Mouse (Mus musculus): ENCODE measurements around the gene Siglec1.

Gene Siglec1

DNA sequence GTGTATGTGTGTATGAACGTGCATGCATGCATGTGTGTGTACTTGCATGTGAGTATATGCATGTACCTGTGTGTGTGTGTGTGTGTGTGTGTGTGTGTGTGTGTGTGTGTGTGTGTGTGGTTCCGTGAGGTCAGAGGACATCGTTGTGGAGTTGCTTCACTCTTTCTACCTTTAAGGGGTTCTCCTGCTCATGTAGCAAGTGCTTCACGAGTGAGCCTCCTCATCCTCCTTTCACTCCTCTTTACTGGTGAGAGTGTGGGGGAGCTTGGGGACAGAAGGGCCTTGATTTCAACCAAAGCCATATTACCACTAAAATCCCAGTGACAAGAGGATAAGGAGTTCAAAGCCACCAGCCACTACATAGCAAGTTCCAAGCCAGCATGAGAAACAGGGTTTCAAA is 10.5 kb upstream of the Siglec1 start:
- no peak for DNase-seq (ENCODE audit: low spot score in 2 of 2)

DNA sequence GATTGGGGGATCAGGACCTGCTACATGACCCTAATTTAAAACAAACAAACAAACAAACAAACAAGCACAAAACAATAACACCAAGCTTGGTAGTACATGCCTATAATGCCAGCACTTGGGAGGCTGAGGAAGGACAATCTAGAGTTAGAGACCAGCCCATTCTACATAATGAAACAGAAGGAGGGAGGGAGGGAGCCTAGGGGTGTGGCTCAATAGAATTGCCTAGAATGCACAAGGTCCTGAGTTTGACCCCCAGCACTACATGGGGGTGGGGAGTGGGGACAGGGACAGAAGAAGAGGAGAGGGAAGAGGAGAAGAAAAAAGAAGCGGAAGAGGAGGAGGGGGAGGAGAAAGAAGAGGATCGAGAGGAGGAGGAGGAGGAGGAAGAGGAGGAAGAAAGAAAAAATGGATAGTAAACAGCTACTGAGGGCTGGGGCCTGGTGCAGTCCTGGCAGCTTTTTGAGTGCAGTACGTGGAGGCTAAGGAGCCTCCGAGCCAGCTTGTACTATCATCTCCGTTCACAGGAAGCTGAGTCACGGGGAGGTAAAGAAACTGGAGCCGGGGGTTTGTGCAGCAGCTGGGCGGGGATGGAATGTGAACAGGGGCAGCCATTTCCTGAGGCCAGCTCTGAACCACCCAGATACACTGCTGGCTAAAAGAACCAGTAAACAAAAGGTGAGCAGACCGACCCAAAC is 9.7 kb upstream of the Siglec1 start:
- DNase-seq (ENCODE audit: low spot score in 2 of 2) = peak; percentile 29 to 34

DNA sequence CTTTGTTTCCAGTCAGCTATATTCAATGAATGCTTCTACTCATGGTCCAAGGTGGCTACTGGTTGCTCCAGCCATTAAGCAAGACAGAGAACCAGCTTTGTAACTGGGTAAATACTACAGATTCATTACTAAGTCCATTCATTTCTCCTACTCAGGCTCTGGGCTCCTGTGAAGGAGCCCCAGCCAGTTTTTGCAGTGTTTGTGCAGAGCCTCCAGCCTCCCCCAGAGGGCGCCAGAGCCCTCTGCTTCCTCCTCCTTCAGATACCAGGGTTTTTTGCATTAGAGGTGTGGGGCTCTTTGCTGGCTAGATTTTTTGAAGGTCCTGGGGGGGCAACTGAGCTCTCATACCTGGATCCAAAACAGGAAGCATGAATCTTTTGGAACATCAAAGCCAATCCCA is 8.3 kb upstream of the Siglec1 start:
- peak; percentile 84 to 87 for DNase-seq (ENCODE audit: low spot score in 2 of 2)

DNA sequence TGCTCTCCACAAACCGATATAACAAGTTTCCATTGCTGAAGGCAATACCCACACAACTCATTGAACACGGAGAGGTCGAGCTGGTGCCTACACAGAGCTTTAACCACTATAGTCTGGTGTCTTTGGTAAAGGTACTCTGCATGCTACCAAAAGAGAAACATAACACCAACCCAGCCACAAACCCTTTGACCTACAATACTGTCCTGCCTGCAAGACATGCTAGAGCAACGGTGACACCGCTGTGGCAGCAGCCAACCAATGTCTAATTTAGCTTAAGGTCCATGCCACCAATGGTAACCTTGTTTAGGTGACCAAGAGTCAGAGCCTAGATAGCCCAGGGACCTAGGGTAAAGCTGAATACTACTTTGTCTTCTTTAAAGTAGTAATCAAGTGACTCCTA is 7.0 kb upstream of the Siglec1 start:
- DNase-seq (ENCODE audit: low spot score in 2 of 2) = no peak

DNA sequence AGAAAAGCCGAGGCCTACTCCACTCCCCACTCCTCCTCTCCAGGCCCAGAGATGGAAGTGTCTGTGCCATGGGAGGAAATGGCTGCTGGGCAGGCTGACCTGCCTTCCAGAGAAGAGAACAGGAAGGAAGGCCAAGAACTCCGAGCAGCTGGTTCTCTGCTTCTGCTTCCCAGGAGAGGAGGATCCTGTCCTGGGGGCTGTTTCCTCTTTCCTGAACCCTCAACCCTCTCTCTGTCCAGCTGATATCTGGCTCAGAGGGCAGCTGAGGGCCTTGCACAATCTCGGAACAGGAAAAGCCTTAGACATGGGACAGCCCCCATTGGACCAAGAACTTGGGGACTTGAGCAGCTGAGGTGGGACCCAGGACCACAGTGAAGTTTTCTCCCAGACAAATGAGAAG is 4.3 kb upstream of the Siglec1 start:
- DNase-seq (ENCODE audit: low spot score in 2 of 2) = no peak

DNA sequence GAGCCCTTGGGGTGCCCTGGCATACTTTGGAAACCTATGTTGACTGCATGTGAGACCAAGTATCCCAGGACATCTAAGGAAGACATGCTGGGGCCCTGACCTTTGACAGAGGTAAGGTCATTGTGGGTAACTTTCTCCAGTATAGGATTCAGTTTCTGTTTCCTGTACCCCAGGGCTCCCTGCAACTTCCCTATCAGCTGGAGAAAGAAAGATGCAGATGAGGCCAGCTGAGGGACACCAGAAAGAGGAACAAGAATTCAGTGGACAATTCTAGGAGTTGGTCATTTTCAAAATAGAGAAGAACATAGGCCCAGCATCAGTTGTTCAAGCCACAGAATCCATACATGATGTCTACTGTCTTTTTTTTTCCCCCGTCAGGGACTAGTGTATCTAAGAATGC is 3.1 kb upstream of the Siglec1 start:
- no peak for DNase-seq (ENCODE audit: low spot score in 2 of 2)

DNA sequence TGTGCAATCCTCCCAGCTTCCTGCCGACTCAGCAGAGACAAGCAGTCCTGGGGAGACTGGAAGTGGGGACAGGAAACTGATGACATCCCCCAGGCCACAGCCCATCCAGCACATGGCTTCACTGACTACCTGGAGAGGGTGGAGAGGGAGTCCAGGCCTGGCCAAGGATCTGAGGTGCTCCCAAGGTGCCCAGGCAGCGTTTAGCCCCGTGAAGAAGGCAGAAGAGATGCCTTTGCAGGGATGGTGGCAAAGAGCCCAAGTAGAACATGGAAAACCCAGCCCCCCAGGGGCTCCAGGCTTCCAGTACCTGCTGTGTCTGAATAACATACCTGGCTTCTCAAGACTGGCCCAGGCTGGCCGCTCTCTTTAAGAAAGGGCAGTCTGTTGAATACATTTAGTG is 2.0 kb upstream of the Siglec1 start:
- DNase-seq (ENCODE audit: low spot score in 2 of 2) = no peak

DNA sequence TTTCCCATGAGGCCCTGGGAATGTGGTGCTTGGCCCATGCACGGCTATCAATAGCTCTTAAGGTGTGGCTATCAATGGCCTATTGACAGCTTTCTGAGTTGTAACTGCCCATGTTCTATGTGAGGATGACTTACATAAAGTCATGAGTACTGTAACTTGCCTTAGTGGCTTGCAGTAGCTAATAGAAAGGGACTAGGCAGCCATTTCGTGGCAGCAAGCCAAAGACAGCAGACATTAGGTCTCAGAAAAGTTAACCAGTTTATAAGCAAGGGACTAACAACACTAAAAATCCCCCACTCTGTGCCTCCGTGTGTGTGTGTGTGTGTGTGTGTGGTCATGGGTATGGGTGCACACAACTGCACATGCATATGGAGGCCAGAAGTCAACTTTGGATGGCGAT is 2.4 kb downstream of the Siglec1 start:
- DNase-seq (ENCODE audit: low spot score in 2 of 2) = no peak

DNA sequence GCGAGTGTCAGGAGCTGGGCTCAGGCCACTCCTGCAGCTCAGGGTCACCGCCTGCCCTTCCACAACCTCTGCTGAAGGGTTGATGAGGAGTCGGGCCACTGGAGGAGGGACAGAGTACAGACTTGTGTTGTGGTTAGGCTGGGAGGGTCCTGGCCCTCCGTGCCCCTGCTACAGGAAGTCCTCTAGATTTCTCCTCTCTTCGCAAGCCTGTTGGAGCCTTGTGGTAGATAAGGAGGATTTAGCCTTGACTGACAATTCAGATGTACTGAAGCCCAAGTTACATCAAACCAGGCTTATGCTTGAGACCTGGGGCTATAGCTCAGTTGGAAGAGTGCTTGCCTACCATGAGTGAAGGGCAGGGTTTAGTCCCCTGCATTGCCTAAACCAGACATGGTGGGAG is 6.1 kb downstream of the Siglec1 start:
- no peak for DNase-seq (ENCODE audit: low spot score in 2 of 2)

DNA sequence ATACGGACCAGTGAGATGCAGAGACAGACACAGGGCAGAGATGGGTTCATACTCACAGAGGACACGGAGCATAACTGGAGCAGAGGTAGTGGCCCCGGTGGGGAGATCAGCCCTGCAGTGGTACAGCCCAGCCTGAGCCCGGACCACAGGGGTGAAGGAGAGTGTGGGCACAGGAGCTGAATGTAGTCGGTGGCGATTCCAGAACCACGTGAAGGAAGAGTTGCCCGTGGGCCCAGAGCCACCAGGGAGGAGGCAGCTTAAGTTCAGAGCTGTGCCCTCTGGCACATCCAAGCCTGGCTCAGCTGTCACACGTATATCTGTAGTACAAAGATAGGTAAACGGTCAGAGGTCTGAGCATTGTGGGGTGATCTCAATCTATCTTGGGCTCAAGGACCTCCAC is 14.0 kb downstream of the Siglec1 start:
- DNase-seq (ENCODE audit: low spot score in 2 of 2) = no peak

DNA sequence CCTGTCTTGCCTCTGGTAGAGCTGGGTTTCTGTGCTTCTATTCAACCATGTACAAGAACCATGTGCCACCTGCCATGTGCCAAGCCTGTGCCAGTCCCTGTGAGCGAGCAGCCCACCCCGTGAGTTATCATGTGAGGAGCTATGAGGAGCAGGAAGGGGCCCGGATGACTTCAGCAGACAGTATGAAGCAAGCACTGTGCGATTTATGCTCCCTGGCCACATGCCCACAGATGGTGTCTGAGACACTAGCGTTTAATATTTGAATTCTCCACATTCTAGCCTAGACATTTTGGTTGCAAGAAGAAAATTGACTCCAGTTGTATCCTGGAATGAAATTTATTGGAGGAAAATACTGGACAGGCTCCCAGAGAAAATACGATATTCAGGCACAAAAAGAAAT is 19.1 kb downstream of the Siglec1 start:
- no peak for DNase-seq (ENCODE audit: low spot score in 2 of 2)

DNA sequence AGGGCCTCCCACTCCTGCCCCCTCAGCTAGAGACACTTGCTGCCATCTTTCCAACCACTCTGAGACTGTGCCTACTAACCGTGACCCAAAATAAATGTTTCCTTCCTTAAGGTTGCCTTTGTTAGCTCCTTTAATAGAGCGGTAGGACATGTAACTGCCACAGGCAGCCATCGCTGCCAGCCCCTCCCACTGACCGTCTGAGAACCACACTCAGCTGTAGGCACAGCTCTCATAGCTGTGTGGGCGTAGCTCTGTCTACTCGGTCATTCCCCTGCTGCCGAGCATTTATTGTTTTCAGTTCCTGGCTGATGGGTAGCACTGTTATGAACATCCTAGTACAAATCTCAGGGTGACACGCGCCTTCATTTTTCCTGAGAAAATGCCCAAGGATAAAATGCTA is 20.2 kb downstream of the Siglec1 start:
- DNase-seq (ENCODE audit: low spot score in 2 of 2) = peak in 1 of 2 experiments; percentile 31

DNA sequence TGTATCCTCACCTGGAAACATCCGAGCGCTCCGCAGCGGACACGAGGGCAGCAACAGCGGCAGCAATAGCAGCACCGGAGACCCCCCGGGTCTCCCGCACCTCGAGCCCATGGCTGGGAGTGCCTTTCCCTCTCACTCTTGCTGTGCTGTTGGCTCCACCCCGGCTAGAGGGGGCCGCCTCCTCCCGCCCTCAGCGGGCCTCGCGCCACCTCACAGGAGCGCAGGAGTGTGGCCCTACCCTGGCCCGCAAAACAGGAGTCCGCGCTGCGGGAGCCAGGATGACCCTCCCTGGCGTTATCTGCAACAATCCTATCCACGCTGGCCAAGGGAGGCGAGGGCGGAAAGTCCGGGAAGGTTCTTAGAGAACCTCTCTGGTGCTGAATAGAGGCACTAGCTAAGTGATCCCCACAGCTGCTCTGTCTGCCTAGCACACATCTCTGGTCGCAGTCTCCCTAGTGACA is 23.1 kb downstream of the Siglec1 start, which contains the start of gene Adam33:
Gene Adam33, minus strand, starts transcription at position 411 of the 461 bp plus-strand sequence.
- no peak for DNase-seq (ENCODE audit: low spot score in 2 of 2)

DNA sequence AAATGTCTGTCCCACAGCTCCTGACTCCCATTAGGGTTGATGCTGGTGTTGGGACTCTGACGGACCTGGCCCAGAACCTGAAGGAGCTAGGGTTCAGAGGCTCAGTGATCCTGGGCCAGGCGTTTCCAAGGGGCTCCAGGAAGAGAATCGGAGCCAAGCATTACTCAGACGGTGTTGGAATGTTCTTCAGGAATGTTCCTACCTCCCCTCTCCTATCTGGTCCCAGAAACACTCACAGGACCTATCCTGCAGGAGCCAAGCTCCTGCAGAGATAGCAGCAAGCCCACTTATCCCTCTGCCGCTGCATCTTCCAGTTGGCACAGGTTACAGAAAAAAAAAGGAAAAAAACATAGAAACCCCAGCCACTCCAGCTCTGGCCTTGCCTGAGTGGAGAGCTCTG is 25.0 kb downstream of the Siglec1 start:
- no peak for DNase-seq (ENCODE audit: low spot score in 2 of 2)

DNA sequence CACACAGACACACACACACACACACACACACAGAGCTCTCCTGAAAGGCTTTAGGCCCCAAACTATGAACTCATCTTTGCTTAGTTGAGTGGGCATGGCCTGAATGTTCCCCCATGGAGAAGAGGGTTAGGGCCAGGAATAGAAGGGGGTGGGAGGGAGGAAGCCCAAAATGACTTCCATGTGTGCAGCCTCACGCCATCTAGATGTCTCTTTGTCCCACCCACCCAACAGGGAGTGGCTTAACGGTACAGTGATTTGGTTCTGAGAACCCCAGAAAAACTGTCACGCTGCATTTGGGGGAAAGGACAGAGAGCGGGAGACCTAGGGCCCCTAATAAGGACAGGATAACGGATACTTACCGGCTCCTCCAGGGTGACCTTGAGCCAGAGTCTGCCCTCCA is 25.8 kb downstream of the Siglec1 start:
- no peak for DNase-seq (ENCODE audit: low spot score in 2 of 2)

DNA sequence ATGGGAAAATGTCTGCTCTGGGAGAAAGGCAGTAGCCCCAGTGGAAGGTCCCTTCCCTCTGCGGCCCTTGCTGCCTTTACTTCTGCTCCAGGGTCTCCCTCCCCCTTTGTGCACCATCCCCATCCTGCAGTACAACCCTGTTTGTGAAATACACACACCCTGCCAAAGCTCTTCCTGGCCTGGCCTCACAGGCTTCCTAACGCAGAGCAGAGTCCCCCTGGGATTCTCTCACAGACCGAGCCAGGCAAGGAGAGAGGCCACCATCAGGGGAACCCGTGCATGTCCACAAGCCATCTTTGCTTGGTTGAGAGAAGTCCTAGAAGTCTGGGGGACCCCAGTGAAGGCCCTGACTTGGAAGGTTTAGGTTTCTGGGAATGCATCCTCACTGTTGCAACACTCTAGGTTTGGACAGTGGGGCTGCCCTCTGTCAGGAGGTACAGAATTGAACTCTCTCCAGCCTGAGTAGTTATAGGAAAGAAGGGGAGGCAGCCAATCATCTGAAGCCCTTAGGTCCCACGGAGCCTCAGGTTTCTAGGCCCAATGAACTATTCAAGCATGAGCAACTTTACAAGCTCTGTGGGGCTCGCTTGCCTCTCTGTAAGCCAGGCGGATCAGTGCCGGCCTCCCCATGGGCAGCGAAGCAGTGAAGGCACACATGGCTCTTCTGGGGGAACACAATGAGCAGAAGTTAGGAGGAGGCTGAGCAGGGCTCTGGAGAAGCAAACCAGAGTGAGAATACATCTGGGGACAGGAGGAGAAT is 26.6 kb downstream of the Siglec1 start:
- no peak for DNase-seq (ENCODE audit: low spot score in 2 of 2)

DNA sequence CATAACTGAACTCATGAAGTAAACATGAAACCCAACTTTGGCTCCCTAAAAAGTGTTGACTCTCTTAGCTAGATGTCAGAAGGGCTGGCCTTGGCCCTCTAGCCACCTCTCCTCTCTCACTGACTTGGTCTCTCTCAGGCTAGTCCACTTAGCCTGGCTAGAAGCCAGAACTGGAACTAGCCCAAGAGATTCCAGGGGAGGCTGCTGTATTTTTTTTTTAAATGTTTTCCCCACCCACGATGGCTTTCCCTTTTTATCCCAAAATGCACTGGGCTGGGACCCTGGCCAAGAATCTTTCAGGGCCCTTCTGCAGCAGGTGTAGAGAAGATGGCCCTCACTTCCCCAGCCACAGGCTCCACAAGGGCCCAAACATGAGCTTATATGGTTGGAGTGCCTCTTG is 27.2 kb downstream of the Siglec1 start:
- DNase-seq (ENCODE audit: low spot score in 2 of 2) = peak; percentile 32 to 46

DNA sequence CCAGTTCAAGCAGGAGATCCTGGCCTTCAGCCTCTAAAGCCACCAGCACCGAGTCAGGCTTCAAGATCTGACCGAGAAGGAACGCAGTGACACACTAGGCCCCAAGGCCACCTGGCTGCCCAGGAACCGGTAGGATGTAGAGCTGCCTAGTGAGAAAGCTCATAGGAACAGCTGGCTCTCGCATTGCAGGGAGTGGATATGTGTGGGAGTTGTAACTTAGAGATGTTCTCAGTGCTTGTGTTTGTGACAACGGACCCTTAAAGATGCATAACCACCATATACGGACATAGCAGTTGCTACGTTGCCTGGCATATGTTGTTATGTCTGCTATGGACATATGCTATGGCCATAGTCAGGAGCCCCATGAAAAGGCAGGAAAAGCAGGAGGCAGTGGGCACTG is 27.9 kb downstream of the Siglec1 start:
- peak in 1 of 2 experiments; percentile 25 for DNase-seq (ENCODE audit: low spot score in 2 of 2)

DNA sequence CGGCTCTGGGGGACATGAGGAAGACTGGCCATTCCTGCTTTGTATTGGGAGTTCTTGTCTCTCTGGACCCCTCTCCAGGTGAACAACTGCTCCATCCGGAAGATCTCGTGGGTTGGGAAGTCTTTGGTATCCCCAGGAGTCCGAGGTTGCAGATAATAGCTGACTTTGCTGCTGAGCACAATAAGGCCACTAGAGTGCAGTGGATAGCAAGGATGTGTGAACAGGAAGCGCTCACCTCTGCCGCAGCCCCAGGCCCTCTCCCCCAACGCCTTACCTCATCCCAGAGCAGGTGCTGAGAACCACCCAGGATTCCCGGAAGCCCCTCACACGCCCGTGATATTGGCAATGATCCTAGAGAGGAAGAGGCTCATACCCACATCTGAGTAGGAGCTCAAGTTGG is 30.4 kb downstream of the Siglec1 start:
- DNase-seq (ENCODE audit: low spot score in 2 of 2) = peak in 1 of 2 experiments; percentile 35

DNA sequence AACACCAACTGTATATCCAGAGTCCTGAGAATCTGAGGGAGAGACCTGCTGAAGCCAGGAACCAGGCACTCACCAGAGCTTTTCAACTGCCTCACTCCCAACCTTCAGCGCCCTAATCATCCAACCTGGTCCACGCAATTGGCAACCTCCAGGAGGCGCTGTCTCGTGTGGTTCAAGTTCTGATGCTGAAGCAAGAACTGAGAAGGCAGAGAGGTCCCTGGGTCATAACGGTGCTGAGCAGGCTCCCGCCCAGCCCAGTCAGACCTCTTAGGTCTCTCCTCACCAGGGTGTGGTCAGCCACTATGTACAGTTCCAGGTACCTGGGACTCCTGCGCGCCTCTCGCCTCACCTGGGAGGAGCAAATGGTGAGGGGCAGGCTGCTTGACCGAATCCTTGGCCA is 30.9 kb downstream of the Siglec1 start:
- no peak for DNase-seq (ENCODE audit: low spot score in 2 of 2)

DNA sequence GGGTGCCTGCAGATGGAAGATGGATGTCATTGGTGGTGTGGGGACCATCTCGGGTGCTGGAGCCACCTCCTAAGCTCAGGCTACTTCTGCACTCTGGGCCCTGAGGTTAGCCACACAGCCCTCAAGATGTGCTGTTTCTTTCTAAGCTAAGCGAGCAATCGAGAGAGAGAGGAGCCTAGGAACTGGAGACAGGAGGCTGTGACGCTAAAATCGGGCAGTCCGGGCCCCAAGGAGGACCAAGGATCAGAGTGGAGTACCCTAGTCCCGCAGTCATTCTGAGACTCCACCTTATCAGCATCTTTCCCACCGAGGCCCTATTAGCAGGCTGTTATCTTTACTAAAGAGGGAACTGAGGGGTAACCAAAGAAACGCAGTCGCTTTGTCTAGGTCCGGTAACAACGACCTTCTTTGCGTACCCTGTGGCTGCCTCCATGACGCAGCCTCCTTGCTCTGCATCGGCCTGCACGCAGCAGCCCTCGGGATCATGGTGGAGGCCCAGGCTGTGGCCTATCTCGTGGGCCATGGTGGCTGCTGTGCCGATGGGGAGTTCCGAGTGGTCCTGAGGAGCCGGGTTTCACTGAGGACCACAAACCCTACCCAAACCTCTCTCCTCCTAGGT is 31.8 kb downstream of the Siglec1 start:
- no peak for DNase-seq (ENCODE audit: low spot score in 2 of 2)

DNA sequence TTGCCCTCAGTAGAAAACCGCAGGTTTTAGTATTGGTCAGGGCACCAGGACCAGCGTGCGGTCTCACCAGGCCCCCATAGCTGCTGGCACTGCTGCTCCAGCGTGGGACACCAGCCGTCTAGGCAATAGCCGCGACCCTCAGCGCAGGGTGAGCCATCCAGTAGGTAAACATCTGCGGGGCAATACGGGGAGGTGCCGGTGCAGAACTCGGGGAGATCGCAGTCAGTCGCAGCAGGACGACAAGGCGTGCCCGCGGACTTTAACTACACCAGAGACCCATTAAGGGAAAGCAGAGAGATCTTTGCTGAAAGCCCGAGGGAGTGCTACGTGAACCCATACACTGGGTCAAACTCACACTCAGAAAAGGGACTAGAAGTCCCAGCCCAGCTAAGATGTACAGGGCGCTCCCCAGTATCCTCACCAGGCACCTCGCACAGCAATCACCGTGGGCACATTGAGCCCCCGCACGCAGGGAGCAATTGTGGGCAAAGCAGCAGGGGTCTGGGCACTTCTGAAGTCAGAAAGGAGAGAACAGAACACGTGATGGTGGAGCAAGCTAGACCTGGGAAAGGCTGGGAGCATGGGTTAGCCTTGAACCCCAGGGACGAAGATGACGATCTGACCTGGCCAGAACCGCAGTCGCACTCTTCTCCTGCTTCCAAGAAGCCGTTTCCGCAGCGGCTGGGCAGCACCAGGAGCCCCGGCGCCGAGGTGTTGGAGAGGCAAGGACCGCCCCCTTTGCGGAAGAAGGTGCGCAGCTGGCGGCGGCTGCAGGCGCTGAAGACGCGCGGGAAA is 32.5 kb downstream of the Siglec1 start:
- no peak for DNase-seq (ENCODE audit: low spot score in 2 of 2)

Data from right cerebral cortex, adult 2 months (tissue).